Mouse (Mus musculus) neutrophil, adult 5-6 weeks (primary cell): Measurements from ENCODE around the gene Pafah1b2. TPM values are rescaled to one million over a fixed set of nuclear protein-coding genes. Genes with fewer than 3 reads are reported as not detected.
A peak's percentile ranks its signal among the peaks of the same experiment; 100 is the strongest.

Experiments used
- ATAC-seq: fragments of 151-379, 151-347 bp; 2 replicates; pipeline ENCODE4 v1.8.0; 2017; ENCODE audit warnings: mild to moderate bottlenecking, moderate TSS enrichment; ENCODE audit not compliant: insufficient number of reproducible peaks, poor library complexity, low FRiP score, severe bottlenecking; ENCODE audit errors: extremely low read depth
- total RNA-seq: library from RNA; stranded (forward); fragments of 200-1000 nt; gene quantifications from 2 replicates; pipeline ENCODE4 v1.2.3, GENCODE M21; 2017

Gene Pafah1b2
- total RNA-seq, 1 experiment from 2014 or later: 75.7 TPM

- no peak for ATAC-seq
Observed at GRCm38 (mm10) chr9:45999009-45999408, 13.5 kb downstream of the Pafah1b2 start.

- ATAC-seq: no peak
Observed at GRCm38 (mm10) chr9:45985229-45985567, 27.3 kb downstream of the Pafah1b2 start.

DNA sequence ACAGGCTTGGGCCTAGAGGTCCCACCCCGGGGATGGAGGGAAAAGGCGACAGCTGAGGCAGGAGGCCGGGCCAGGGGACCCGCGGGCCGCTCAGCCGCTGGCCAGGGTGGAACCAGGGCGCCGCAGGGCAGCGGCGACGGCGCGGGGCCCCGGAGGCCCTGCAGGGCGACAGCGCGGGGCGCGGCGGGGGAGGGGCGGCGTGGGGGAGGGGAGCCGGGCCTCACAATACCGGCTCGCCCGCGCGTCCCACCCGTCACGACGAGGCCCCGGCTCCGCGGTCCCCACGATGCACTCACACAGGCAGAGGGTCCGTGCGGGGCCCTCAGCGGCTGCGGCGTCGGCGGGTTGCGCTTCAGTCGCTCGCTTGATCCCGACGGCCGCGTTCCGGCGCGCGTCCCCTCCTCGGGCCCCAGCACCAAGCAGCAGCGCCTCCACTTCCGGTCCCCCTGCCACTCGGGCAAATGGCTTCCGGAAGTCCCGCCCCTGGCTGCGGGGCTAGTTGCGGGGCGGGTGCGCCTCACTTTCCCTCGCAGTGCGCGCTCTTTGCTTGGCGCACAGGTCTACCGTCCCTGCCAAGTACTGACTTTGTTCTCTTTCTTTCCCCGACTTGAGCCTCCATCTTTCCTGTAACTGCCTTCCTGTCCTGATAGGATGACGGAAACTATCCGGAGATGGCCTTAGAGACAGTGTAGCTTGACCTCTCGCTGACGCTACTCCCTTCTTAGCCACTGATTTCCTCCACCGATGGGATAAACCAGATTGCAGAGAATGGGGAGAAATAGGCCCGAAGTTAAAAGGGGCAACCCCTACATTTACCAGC, 27.9 kb downstream of the Pafah1b2 start:
- ATAC-seq: peak; percentile 87

- no peak for ATAC-seq
Observed at GRCm38 (mm10) chr9:45983676-45984408, 28.6 kb downstream of the Pafah1b2 start.

DNA sequence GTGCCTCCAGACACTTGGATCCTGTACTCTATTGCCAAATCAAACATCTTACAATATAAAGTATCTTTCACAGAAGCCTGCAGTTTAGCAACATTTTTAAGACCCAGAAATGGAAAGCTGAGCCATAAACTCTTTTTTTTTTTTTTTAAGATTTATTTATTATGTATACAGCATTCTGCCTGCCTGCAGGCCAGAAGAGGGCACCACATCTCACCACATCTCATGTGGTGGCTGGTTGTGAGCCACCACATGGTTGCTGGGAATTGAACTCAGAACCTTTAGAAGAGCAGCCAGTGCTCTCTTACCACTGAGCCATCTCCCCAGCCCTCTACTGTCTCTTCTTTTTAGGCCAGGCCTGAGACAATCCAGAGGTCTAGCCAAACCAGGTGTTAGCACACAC, 31.2 kb downstream of the Pafah1b2 start:
- no peak for ATAC-seq

GRCm38 (mm10) chr9:45980611-45981010, 31.9 kb downstream of the Pafah1b2 start:
- no peak for ATAC-seq

GRCm38 (mm10) chr9:45979778-45980177, 32.7 kb downstream of the Pafah1b2 start:
- no peak for ATAC-seq

DNA sequence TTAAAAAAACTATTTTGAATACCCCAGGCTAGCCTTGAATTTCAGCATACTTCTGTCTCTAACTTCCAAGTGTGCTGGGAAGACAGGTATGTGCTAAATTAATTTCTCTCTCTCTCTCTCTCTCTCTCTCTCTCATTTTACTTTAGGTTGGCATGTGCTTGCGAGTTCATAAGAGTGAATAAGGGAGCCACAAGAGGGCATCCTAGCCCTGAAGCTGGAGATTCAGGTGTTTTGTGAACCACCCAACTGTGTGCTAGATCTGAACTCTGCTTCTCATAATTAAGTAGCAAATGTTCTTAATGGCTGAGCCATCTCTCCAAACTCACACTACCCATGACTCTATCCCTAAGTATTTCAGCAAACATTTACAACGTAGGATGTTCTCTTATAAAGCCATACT, 35.6 kb downstream of the Pafah1b2 start:
- no peak for ATAC-seq

DNA sequence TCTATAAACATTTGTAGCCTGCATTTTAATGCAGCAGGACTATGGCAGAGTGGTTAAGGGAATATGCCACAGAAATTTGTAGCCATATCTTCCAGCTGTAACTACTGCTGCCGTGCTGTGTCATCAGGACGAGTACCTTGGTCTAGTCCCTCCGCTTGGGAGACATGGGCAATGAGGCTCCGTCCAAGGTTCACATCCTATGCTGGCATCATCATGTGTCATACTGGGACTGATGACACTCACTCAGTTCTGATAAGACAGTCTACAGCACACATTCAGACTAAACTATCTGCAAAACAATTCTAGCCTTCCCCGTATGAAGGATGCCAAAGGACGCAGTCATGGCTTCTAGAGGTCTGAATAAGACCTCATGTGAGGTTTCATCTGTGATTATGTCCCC, 48.9 kb downstream of the Pafah1b2 start:
- no peak for ATAC-seq

GRCm38 (mm10) chr9:45961855-45962254, 50.6 kb downstream of the Pafah1b2 start:
- ATAC-seq: no peak

- peak; percentile 71 for ATAC-seq
Observed at GRCm38 (mm10) chr9:45959661-45960060, 52.8 kb downstream of the Pafah1b2 start.

DNA sequence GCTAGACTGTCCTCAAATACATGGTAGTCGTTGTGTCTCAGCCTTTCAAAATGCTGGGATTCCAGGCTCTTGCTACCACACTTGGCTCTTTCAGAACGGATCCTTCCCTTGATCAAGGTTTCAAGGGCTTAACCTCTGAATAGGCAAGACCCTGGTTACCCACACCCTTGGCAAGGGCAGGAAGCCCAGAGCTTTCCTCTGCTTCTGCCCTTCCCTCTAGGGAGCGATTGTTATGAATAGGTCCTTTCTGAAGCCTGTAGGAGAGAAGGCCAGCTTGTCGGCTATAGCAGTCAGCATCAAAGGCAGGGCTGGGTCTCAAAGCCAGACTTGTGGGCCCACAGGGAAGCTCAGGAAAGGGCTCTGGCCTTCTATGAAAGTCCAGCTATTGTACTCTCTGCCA, 53.6 kb downstream of the Pafah1b2 start:
- ATAC-seq: no peak

DNA sequence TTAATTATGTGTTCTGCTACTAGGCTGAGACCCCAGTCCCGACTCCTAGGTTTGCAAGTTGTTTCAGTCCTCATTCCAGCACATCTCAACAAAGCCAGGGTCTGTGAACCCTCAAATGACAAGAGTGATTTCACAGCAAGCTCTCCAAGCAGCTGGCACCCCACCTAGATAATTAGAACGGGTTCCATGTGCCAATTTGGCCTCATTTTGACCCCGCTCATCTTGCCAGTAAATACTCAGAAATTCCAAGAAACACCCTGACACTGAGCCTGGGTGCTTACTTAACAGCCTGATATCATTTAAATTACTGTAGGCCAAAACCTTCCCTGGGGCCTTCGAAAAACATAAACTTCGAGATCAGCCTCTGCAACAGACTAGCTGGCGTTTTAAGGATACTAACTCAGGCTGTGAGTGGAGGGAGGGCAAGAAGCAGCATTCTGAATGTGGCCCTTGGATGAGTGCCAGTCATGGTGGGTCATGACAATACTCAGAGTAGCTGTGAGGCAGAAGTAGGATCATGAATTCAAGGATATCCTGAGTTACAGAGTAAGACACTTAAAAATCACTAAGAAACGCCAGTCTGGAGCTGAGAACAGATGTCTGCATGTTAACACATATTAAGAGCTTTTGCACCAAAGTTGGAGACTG, 54.3 kb downstream of the Pafah1b2 start:
- no peak for ATAC-seq

DNA sequence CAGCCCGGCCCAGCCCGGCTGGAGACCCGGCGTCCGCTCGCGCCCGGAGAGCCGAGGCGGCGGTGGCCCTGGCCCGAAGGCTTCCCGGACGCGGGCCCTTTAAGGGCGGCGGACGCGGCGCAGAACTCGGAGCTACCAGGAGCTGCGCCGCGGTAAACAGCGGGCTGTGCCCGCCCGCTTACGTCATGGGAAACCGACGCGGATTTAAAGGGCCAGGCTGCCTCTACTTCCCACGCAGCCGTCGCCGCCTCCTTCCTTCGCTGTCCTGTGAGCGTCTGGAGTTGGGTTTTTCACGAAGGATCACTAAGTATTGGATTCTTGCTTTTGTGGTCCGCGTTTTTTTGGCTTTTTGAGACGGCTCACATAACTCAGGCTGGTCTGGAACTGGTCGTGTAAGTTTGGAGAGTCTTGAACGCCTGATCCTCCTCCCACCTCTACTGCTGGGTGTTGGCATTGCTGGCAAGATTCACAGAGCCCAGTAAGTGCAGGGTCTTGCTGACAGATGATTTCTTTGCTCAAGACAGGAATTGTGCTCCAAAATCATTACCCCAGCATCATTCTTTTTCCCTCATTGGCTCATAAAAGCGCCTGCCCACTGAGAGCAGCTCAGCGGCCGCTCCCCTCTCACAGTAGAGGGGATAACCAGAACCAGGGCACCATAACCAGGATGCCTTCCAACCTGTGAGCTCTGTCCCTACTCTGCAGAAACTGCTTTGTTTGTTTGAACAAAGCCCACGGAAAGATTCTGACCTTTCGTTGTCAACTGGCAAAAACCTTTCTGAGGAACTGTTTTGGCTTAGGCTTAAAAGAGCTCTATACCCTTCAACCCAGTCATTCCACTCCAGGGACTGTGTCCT, 57.2 kb downstream of the Pafah1b2 start, which contains the start of gene Sidt2:
Gene Sidt2 (minus strand): TSS at position 152 of the 857 bp plus-strand sequence.
- ATAC-seq: peak; percentile 76

DNA sequence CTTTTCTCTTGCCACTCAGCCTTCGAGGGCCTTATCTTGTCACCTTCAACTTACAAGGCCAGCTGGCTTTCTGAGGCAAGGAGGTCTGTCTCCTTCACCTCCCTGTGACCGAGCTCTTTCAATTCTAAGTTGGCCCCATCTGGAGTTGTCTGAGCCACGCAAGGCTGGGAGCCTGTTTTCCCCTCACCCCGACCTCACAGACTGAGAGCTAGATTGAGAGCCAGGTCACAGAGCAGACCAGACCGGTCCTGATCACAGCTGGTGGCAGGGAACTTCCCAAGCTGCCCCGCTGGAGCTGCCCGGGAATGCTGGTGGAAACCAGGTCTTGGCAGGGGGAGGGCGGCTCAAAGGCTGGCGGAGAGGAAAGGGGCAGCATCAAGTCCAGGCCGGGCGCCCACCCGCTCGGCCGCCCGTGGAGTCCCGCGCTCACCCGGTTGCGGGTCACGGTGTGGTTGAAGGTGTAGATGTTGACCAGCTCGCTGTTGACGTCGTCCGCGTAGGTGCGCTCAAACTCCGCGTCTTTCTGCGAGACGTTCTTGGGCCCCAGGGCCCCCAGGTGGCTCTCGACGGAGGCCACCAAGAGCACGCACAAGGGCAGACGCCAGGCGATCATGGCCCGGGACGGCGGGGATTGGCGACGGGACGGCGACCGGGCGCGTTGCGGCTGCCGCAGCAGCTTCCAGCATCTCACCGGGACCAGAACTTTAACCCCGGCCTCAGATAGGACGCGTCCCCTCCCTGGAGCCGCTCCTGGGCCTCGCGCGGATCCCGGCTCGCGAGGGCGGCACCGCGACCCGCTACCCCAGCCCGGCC, 58.0 kb downstream of the Pafah1b2 start:
- ATAC-seq: peak; percentile 28; the same call in 1 of the 2 replicates

DNA sequence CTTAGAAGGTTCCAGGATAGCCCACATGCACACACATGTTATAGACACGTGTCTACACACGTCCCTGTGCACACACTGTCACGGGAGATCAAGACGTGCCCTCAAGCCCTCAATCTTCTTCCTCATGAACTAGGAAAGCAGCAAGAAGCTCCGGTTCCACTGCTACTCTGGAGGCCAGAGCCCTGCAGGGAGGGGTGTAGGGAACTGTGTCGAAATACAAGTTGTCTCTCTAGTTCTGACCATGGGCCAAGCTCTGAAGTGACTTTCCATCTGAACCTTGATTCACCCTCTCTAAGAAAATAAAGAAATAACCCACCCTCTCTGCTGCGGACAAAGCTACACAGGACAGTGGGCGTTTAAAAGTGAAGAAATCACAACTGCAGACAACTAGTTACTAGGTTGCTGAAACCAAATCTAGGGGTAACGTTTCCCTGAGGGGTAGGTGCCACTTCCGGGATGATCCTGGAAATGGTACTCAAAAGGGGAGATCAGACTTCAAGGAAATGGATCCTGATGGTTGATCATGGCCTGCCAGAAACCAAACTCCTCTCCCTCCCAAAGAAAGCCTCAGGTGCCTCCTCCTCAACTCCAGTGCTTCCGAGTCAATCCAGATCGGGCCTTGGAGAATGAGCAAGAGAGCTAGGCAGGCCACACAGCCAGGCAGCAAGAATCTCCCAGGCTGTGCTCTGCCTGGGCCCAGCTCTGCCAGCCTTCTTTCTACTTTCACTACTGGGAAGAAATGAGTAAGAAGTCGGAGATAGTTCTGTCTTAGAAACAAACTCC, 58.8 kb downstream of the Pafah1b2 start:
- ATAC-seq: no peak

- ATAC-seq: no peak
Observed at GRCm38 (mm10) chr9:45952890-45953289, 59.6 kb downstream of the Pafah1b2 start.
